8 mouse cellular contexts compared by ENCODE assay signal in the genomic region with DNA sequence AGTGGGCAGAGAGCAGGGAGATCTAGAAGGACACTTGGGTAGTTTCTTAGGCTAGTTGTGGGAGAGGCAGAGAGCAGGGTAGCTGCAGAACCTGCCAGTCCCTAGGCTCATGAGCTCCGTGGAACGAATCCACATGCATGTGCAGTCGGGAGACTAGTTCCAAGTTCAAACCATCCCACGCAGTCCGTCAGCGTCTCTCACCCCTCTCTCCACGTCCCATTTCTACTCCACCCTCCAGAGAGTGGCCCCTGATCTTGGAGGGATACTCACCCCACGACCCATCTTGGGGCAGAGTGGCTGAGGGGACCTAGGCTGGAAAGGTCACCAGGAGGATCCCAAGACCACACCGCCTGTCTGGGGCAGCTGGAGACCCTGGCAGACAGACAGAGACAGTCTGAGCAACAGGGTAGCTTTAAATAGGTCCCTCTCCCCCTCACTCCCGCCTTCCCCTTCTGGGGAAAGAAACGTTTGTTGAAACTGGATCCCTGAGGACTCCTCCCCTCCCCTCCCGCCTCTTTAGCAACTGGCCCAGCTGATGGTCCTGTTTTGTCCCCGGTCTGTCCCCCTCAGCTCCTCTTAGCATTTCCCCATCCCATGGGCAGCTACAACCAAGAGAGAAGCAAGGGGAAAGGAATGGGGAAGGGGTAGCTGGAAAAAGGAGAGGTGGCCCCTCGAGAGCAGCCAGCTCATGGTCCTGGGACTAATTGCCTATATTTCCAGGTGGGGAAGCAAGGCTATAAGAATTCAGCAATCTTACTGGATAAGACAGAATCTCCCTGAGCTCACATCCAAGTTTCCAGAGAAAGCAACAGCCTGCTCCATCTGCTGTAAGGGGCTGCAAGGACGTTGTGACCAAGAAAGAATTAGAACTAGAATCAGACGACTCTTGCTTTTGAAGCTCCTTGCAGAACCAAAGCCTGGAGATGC. TPM values are rescaled to one million over a fixed set of nuclear protein-coding genes. Genes with fewer than 3 reads are reported as not detected.
A peak's percentile ranks its signal among the peaks of the same experiment; 100 is the strongest.
DNase-seq lines count a peak whose midpoint lies in the region; ATAC-seq lines count a peak whose summit lies in the region.

A gene (minus strand): TSS at position 454 of the 927 bp plus-strand sequence.

- intact Hi-C loops in gastrocnemius, postnatal 36 days (cut with DNase I), result no loop called here

- no peaks in the 10 kb centered on the region for H3K9me3 ChIP-seq in hindbrain, embryonic 16.5 days (ENCODE audit: control insufficient read depth, low read length)
- H3K9me3 ChIP-seq in liver, embryonic 12.5 days (replicated peaks), result no peaks in the 10 kb centered on the region
- H3K9me3 ChIP-seq in neural tube, embryonic 15.5 days (replicated peaks), result no peaks in the 10 kb centered on the region

- H3K36me3 ChIP-seq in hindbrain, embryonic 16.5 days (ENCODE audit: control insufficient read depth, insufficient read depth, low read length), result no peaks in the 10 kb centered on the region
- H3K36me3 ChIP-seq in liver, embryonic 12.5 days, result no peaks in the 10 kb centered on the region
- no peaks in the 10 kb centered on the region for H3K36me3 ChIP-seq in neural tube, embryonic 15.5 days

- DNase-seq in cerebellum, postnatal 10 days, result peak; percentile 42 to 61
- DNase-seq in cerebellum, adult 9-11 months, result no peak
- DNase-seq in embryo, embryonic 10 days (ENCODE audit: low spot score), result peak; percentile 75
- peak; percentile 72 to 73 for DNase-seq in gastrocnemius, postnatal 36 days
- DNase-seq in B cell, adult 2 months, result no peak

- peak; percentile 55 for ATAC-seq in hindbrain, embryonic 16.5 days
- no peak for ATAC-seq in liver, embryonic 12.5 days
- ATAC-seq in neural tube, embryonic 15.5 days (ENCODE audit: low FRiP score), result peak; percentile 34

- H3K9ac ChIP-seq in hindbrain, embryonic 16.5 days (ENCODE audit: low read depth, low read length), result peak within 1 kb of the TSS; percentile 8
- H3K9ac ChIP-seq in liver, embryonic 12.5 days, result no peak within 1 kb of the TSS
- peak within 1 kb of the TSS; percentile 34 for H3K9ac ChIP-seq in neural tube, embryonic 15.5 days (replicated peaks)

- peak within 1 kb of the TSS; percentile 81 for H3K27ac ChIP-seq in hindbrain, embryonic 16.5 days (ENCODE audit: low read depth, low read length)
- H3K27ac ChIP-seq in liver, embryonic 12.5 days, result no peak within 1 kb of the TSS
- H3K27ac ChIP-seq in neural tube, embryonic 15.5 days (replicated peaks), result peak within 1 kb of the TSS; percentile 78

- 10% methylated on average over 16 of the region's 16 CpGs for WGBS in hindbrain, embryonic 16.5 days
- WGBS in liver, embryonic 12.5 days (ENCODE audit: insufficient replicate concordance), result 16% methylated on average over 16 of the region's 16 CpGs
- WGBS in neural tube, embryonic 15.5 days, result 10% methylated on average over 16 of the region's 16 CpGs

- H3K27me3 ChIP-seq in hindbrain, embryonic 16.5 days (replicated peaks; ENCODE audit: control insufficient read depth, insufficient read depth, low read length), result no peaks in the 10 kb centered on the region
- H3K27me3 ChIP-seq in liver, embryonic 12.5 days (replicated peaks), result peaks cover 93% of the 10 kb centered on the region
- H3K27me3 ChIP-seq in neural tube, embryonic 15.5 days (replicated peaks), result no peaks in the 10 kb centered on the region

- peak within 1 kb of the TSS; percentile 41 for H3K4me2 ChIP-seq in hindbrain, embryonic 16.5 days (ENCODE audit: low read length)
- H3K4me2 ChIP-seq in liver, embryonic 12.5 days, result peak within 1 kb of the TSS; percentile 15; the same call in 1 of the 2 replicates
- H3K4me2 ChIP-seq in neural tube, embryonic 15.5 days, result peak within 1 kb of the TSS; percentile 47

- no peaks in the 10 kb centered on the region; the same call in 1 of the 2 replicates for H3K4me1 ChIP-seq in hindbrain, embryonic 16.5 days (ENCODE audit: control insufficient read depth, insufficient read depth, low read depth, low read length)
- H3K4me1 ChIP-seq in liver, embryonic 12.5 days, result peaks cover 13% of the 10 kb centered on the region
- H3K4me1 ChIP-seq in neural tube, embryonic 15.5 days, result peaks cover 56% of the 10 kb centered on the region

- peak within 1 kb of the TSS; percentile 32 for H3K4me3 ChIP-seq in hindbrain, embryonic 16.5 days (ENCODE audit: low read length)
- H3K4me3 ChIP-seq in liver, embryonic 12.5 days, result no peak within 1 kb of the TSS
- peak within 1 kb of the TSS; percentile 30 for H3K4me3 ChIP-seq in neural tube, embryonic 15.5 days (replicated peaks)

RNA-seq across cellular contexts. Expression of the gene that starts here (rescaled TPM):
- 1,000 to 10,000 TPM in 1 of 2 experiments, 100 to 1,000 TPM in 1; 930 to 1,020 TPM for total RNA-seq in gastrocnemius, postnatal 36 days (2021)
- 96.7 and 102 TPM in 2 replicates for polyA plus RNA-seq in hindbrain, embryonic 16.5 days (2015; fragmentation: Nextera tagmentation; extraction: Ambion mirVana)
- polyA plus RNA-seq in liver, embryonic 12.5 days (2016; fragmentation: Nextera tagmentation; extraction: Ambion mirVana), result 0.24 and 0.36 TPM in 2 replicates
- 57.9 and 63.1 TPM in 2 replicates for polyA plus RNA-seq in neural tube, embryonic 15.5 days (2015; fragmentation: Nextera tagmentation; extraction: Ambion mirVana)

Comparison
In these comparisons a context has a peak if more than half of its experiments do, and no peak if none do; other contexts are left out.
1. RNA of the gene that starts here (polyA plus RNA-seq): 96.7 to 102 TPM in hindbrain, embryonic 16.5 days and 57.9 to 63.1 TPM in neural tube, embryonic 15.5 days; 0.24 to 0.36 TPM in liver, embryonic 12.5 days; every median in the first group is over 10 times any median in the second.
2. DNase-seq: peak in cerebellum, postnatal 10 days (2 of 2), embryo, embryonic 10 days (single experiment) and gastrocnemius, postnatal 36 days (2 of 2); none in cerebellum, adult 9-11 months (single experiment) and B cell, adult 2 months (0 of 2).
3. Peak in every context shown above with its lines, with median percentiles within 50 percentile points of each other: H3K4me2 ChIP-seq.